Mouse (Mus musculus): ENCODE data around the gene Dhodh.

DNA sequence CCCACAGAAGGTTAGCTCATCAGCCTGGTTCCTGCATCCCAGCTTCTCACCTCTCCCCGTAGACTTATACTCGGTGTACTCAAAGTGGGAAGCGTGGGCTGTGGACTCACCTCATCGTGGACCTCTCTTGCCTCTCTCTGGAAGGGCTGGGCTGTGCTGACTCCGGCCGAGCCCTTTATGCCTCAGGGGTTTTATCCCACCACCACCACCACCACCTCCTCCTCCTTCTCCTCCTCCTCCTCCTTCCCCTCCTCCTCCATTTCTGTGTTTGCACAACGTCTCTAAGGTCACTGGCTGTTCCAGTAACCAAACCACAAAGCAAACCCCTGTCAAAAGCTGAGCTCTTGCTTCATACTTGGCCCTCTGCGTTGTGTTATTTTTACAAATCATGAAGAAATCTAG, 29.6 kb downstream of the Dhodh start, which contains the start of gene Hp:
- TF ChIP-seq CTCF (IDR thresholded peaks at IDR 0.05; ENCODE audit: low read depth) (no peak), EP300 (IDR thresholded peaks at IDR 0.05; ENCODE audit: low read depth) (no peak)

Data from heart, postnatal 0 days (tissue).